Mouse (Mus musculus) G1E (cell line): ENCODE measurements around the gene Efna2. TPM values are rescaled to one million over a fixed set of nuclear protein-coding genes. Genes with fewer than 3 reads are reported as not detected.

Source experiments
- ATAC-seq: 2 replicates; pipeline ENCODE4 v1.8.0; 2016; ENCODE audit warnings: mild to moderate bottlenecking; ENCODE audit not compliant: insufficient number of reproducible peaks, poor library complexity, low FRiP score, severe bottlenecking; ENCODE audit errors: extremely low read depth
- DNase-seq: peaks from one replicate; pipeline ENCODE4 v3.0.0; 2012; ENCODE audit warnings: low spot score
- H3K27me3 ChIP-seq: 2 replicates; pipeline ENCODE4 v1.6.1; 2012; ENCODE audit warnings: mild to moderate bottlenecking, low read length, inconsistent platforms; ENCODE audit not compliant: insufficient read depth
- H3K36me3 ChIP-seq: replicated peaks from 2 replicates; pipeline ENCODE3; 2012; ENCODE audit warnings: mild to moderate bottlenecking, inconsistent platforms
- H3K4me1 ChIP-seq: 2 replicates; pipeline ENCODE4 v1.6.1; 2012; ENCODE audit warnings: low read depth, low read length, inconsistent platforms, mixed read lengths; ENCODE audit not compliant: insufficient read depth
- H3K4me3 ChIP-seq: 2 replicates; pipeline ENCODE4 v1.5.1; 2012; ENCODE audit warnings: low read depth, mild to moderate bottlenecking, inconsistent platforms, low read length, moderate library complexity, mixed read lengths
- H3K9me3 ChIP-seq: replicated peaks from 2 replicates; pipeline ENCODE4 v1.6.1; 2012; ENCODE audit warnings: inconsistent platforms
- CTCF ChIP-seq: IDR thresholded peaks from 2 replicates; pipeline ENCODE4 v1.5.1; 2012; ENCODE audit warnings: low read depth, low read length, inconsistent platforms, mixed read lengths
- GATA1 ChIP-seq: IDR thresholded peaks from 2 replicates; pipeline ENCODE4 v1.6.1; 2012; ENCODE audit warnings: borderline replicate concordance, low read length, inconsistent platforms, mixed read lengths
- GATA2 ChIP-seq: IDR thresholded peaks from 2 replicates; pipeline ENCODE4 v1.6.1; 2012; ENCODE audit warnings: low read depth, low read length, inconsistent platforms, borderline replicate concordance
- POLR2AphosphoS5 ChIP-seq: IDR thresholded peaks from 2 replicates; pipeline ENCODE4 v1.6.1; 2012; ENCODE audit warnings: low read depth, low read length, inconsistent platforms; ENCODE audit not compliant: insufficient replicate concordance
- TAL1 ChIP-seq: conservative IDR thresholded peaks from 2 replicates; pipeline ENCODE4 v1.6.1; 2012; ENCODE audit warnings: low read depth, low read length, inconsistent platforms, mixed read lengths
- polyA plus RNA-seq: library from polyadenylated mRNA; stranded (reverse); fragments of >175 nt; gene quantifications from 2 replicates; pipeline ENCODE4 v1.2.3, GENCODE M21; 2012
- total RNA-seq, 2 experiments: library from RNA; stranded (forward) in 1 of 2; stranded (reverse) in 1 of 2; fragments of 200-1000 nt in 1 of 2; fragments of >200 nt in 1 of 2; fragmentation: Nextera tagmentation in 1 of 2; gene quantifications; 2 replicates each; pipeline ENCODE4 v1.2.3; 2014 to 2017

Efna2 gene
- total and polyA plus RNA-seq, 3 experiments = 0.20 TPM; not detected in 2

- DNase-seq (no peak), ATAC-seq (no peak)
- H3K9me3 ChIP-seq = no peaks in the 10 kb centered on the region
- H3K4me1 ChIP-seq = no peaks in the 10 kb centered on the region; the same call in 1 of the 2 replicates
- no peaks in the 10 kb centered on the region for H3K36me3 ChIP-seq
- H3K27me3 ChIP-seq = peaks cover 63% of the 10 kb centered on the region
- no peak for TF ChIP-seq CTCF
- no peak for TF ChIP-seq GATA2
- no peak for TF ChIP-seq POLR2AphosphoS5
- TF ChIP-seq GATA1 = no peak
- no peak for TF ChIP-seq TAL1
- H3K4me3 ChIP-seq = no peak overlapping the region
Measured at GRCm38 (mm10) chr10:80194441-80194840, 15.2 kb downstream of the Efna2 start.

- TF ChIP-seq GATA1 = no peak
- no peak for TF ChIP-seq CTCF
- TF ChIP-seq GATA2 = no peak
- no peak for TF ChIP-seq TAL1
- no peak for TF ChIP-seq POLR2AphosphoS5
- Histone ChIP-seq H3K4me3 (no peak overlapping the region), H3K36me3 (no peaks in the 10 kb centered on the region), H3K4me1 (no peaks in the 10 kb centered on the region; the same call in 1 of the 2 replicates), H3K27me3 (peaks cover 58% of the 10 kb centered on the region), H3K9me3 (no peaks in the 10 kb centered on the region)
- no peak for DNase-seq
- no peak for ATAC-seq
Measured at GRCm38 (mm10) chr10:80196167-80196566, 16.9 kb downstream of the Efna2 start.

- no peak for TF ChIP-seq POLR2AphosphoS5
Measured at GRCm38 (mm10) chr10:80196778-80197581, 17.7 kb downstream of the Efna2 start.

GRCm38 (mm10) chr10:80199440-80200008 lies 20.2 kb downstream of the Efna2 start:
- H3K9me3 ChIP-seq = no peaks in the 10 kb centered on the region
- no peaks in the 10 kb centered on the region for H3K36me3 ChIP-seq
- peaks cover 48% of the 10 kb centered on the region for H3K27me3 ChIP-seq
- DNase-seq (peak; percentile 66), ATAC-seq (0 out of 2 replicates have a peak, but pooled peaks have one; percentile 49)
- TF ChIP-seq CTCF (peak; percentile 93), GATA2 (no peak)
- no peak overlapping the region for H3K4me3 ChIP-seq
- H3K4me1 ChIP-seq = no peaks in the 10 kb centered on the region

More at GRCm38 (mm10) chr10:80196778-80197581, 17.7 kb downstream of the Efna2 start:
- no peak overlapping the region for H3K4me3 ChIP-seq
- H3K9me3 ChIP-seq = no peaks in the 10 kb centered on the region
- no peak for ATAC-seq
- no peaks in the 10 kb centered on the region for H3K36me3 ChIP-seq
- peaks cover 57% of the 10 kb centered on the region for H3K27me3 ChIP-seq
- DNase-seq = no peak
- H3K4me1 ChIP-seq = no peaks in the 10 kb centered on the region; the same call in 1 of the 2 replicates

GRCm38 (mm10) chr10:80200485-80200884 lies 21.2 kb downstream of the Efna2 start:
- H3K36me3 ChIP-seq = no peaks in the 10 kb centered on the region
- ATAC-seq (no peak), DNase-seq (no peak)
- H3K4me1 ChIP-seq = no peaks in the 10 kb centered on the region
- H3K27me3 ChIP-seq = peaks cover 54% of the 10 kb centered on the region
- no peaks in the 10 kb centered on the region for H3K9me3 ChIP-seq
- H3K4me3 ChIP-seq = no peak overlapping the region
- TF ChIP-seq GATA1 (no peak), GATA2 (no peak)

GRCm38 (mm10) chr10:80204055-80204454 lies 24.8 kb downstream of the Efna2 start:
- DNase-seq = no peak
- Histone ChIP-seq H3K36me3 (no peaks in the 10 kb centered on the region), H3K27me3 (peaks cover 64% of the 10 kb centered on the region), H3K4me1 (no peaks in the 10 kb centered on the region), H3K9me3 (no peaks in the 10 kb centered on the region), H3K4me3 (no peak overlapping the region)
- TF ChIP-seq CTCF (no peak), GATA2 (no peak), GATA1 (no peak), TAL1 (no peak), POLR2AphosphoS5 (no peak)
- ATAC-seq = no peak
